Mouse (Mus musculus): ENCODE measurements around the gene Smyd3.

The Smyd3 gene

GRCm38 (mm10) chr1:179517713-179518465 is at the start of gene Smyd3:
Gene Smyd3, minus strand, starts transcription at chr1:179518041.
- in situ Hi-C loops (cut with MboI; ENCODE audit: unreplicated experiment in 2 of 2): loop anchor here in 1 of 2 experiments (25.0 kb wide), 1 partner anchor 694 kb away; no protein-coding TSS in a partner anchor

GRCm38 (mm10) chr1:179567558-179567957 is 49.7 kb upstream of the Smyd3 start:
- in situ Hi-C loops (cut with MboI; ENCODE audit: unreplicated experiment in 2 of 2): no loop called here

- in situ Hi-C loops (cut with MboI; ENCODE audit: unreplicated experiment in 2 of 2): no loop called here
These were observed 46.1 kb upstream of the Smyd3 start for GRCm38 (mm10) chr1:179563926-179564325.

- in situ Hi-C loops (cut with MboI; ENCODE audit: unreplicated experiment in 2 of 2): no loop called here
These were observed 45.4 kb upstream of the Smyd3 start for GRCm38 (mm10) chr1:179563211-179563610.

- in situ Hi-C loops (cut with MboI; ENCODE audit: unreplicated experiment in 2 of 2): no loop called here
These were observed 43.1 kb upstream of the Smyd3 start for GRCm38 (mm10) chr1:179560845-179561430.

- in situ Hi-C loops (cut with MboI; ENCODE audit: unreplicated experiment in 2 of 2): no loop called here
These were observed 41.8 kb upstream of the Smyd3 start for GRCm38 (mm10) chr1:179559446-179560194.

- in situ Hi-C loops (cut with MboI; ENCODE audit: unreplicated experiment in 2 of 2): no loop called here
These were observed 39.1 kb upstream of the Smyd3 start for GRCm38 (mm10) chr1:179556921-179557320.

- in situ Hi-C loops (cut with MboI; ENCODE audit: unreplicated experiment in 2 of 2): no loop called here
These were observed 36.1 kb upstream of the Smyd3 start for GRCm38 (mm10) chr1:179553949-179554347.

GRCm38 (mm10) chr1:179553197-179553948 is 35.5 kb upstream of the Smyd3 start:
- in situ Hi-C loops (cut with MboI; ENCODE audit: unreplicated experiment in 2 of 2): no loop called here

- in situ Hi-C loops (cut with MboI; ENCODE audit: unreplicated experiment in 2 of 2): no loop called here
These were observed 34.9 kb upstream of the Smyd3 start for GRCm38 (mm10) chr1:179552751-179553150.

- in situ Hi-C loops (cut with MboI; ENCODE audit: unreplicated experiment in 2 of 2): no loop called here
These were observed 34.1 kb upstream of the Smyd3 start for GRCm38 (mm10) chr1:179551921-179552320.

- in situ Hi-C loops (cut with MboI; ENCODE audit: unreplicated experiment in 2 of 2): no loop called here
These were observed 33.5 kb upstream of the Smyd3 start for GRCm38 (mm10) chr1:179551336-179551735.

- in situ Hi-C loops (cut with MboI; ENCODE audit: unreplicated experiment in 2 of 2): loop anchor here in 1 of 2 experiments (5.0 to 25.0 kb wide), 2 partner anchors 253 to 1212 kb away; partner anchors contain the start of genes Ahctf1, Gm10518 and Hnrnpu
These were observed 31.3 kb upstream of the Smyd3 start for GRCm38 (mm10) chr1:179548996-179549752.

GRCm38 (mm10) chr1:179548220-179548619 is 30.4 kb upstream of the Smyd3 start:
- in situ Hi-C loops (cut with MboI; ENCODE audit: unreplicated experiment in 2 of 2): loop anchor here in 1 of 2 experiments (5.0 to 25.0 kb wide), 2 partner anchors 254 to 1211 kb away; partner anchors contain the start of genes Ahctf1, Gm10518 and Hnrnpu

GRCm38 (mm10) chr1:179547176-179547575 is 29.3 kb upstream of the Smyd3 start:
- in situ Hi-C loops (cut with MboI; ENCODE audit: unreplicated experiment in 2 of 2): loop anchor here in 1 of 2 experiments (5.0 to 25.0 kb wide), 2 partner anchors 255 to 1210 kb away; partner anchors contain the start of genes Ahctf1, Gm10518 and Hnrnpu

- in situ Hi-C loops (cut with MboI; ENCODE audit: unreplicated experiment in 2 of 2): loop anchor here in 1 of 2 experiments (5.0 to 25.0 kb wide), 2 partner anchors 256 to 1209 kb away; partner anchors contain the start of genes Ahctf1, Gm10518 and Hnrnpu
These were observed 28.7 kb upstream of the Smyd3 start for GRCm38 (mm10) chr1:179546551-179546917.

GRCm38 (mm10) chr1:179545768-179546550 is 28.1 kb upstream of the Smyd3 start, which contains the start of the genes Tfb2m and Cnst:
Gene Tfb2m, minus strand, starts transcription at chr1:179546267.
Gene Cnst, plus strand, starts transcription at chr1:179546370.
- in situ Hi-C loops (cut with MboI; ENCODE audit: unreplicated experiment in 2 of 2): loop anchor here in 1 of 2 experiments (5.0 to 25.0 kb wide), 2 partner anchors 256 to 1209 kb away; partner anchors contain the start of genes Ahctf1, Gm10518 and Hnrnpu

GRCm38 (mm10) chr1:179541502-179541901 is 23.7 kb upstream of the Smyd3 start:
- in situ Hi-C loops (cut with MboI; ENCODE audit: unreplicated experiment in 2 of 2): loop anchor here in 1 of 2 experiments (25.0 kb wide), 1 partner anchor 1204 kb away; the partner anchor contains the start of gene Hnrnpu

All from v-Abl transformed pro-B cells (cell line).